Mouse (Mus musculus) 3T3-L1 (cell line): ENCODE results near the gene Vmn1r59.
"Not testable (repeated sequence)": the region's sequence is repeated elsewhere in the genome, so short reads cannot be mapped to it uniquely, and the experiment has no call there.

ENCODE experiments used
- DNase-seq: peaks from one replicate; pipeline ENCODE4 v3.0.0-alpha.2; 2015; ENCODE audit warnings: low read depth, low spot score

The Vmn1r59 gene

GRCm38 (mm10) chr7:5456674-5457073 lies at the start of gene Vmn1r59:
TSS of gene Vmn1r59 (minus strand) at chr7:5456774.
- no peak for DNase-seq

- not testable (repeated sequence) for DNase-seq
Observed at GRCm38 (mm10) chr7:5493856-5494255, 37.3 kb upstream of the Vmn1r59 start, which contains the start of gene Vmn2r28. TSS of gene Vmn2r28 (minus strand) at chr7:5493956.

- peak; percentile 60 for DNase-seq
Observed at GRCm38 (mm10) chr7:5454011-5454410, 2.6 kb downstream of the Vmn1r59 start.

GRCm38 (mm10) chr7:5448627-5449026 lies 7.9 kb downstream of the Vmn1r59 start:
- no peak for DNase-seq

- DNase-seq, result not testable (repeated sequence)
Observed at GRCm38 (mm10) chr7:5413296-5413695, 43.3 kb downstream of the Vmn1r59 start, which contains the start of gene Vmn1r58. TSS of gene Vmn1r58 (minus strand) at chr7:5413396.

GRCm38 (mm10) chr7:5406201-5406600 lies 50.4 kb downstream of the Vmn1r59 start:
- DNase-seq, result peak; percentile 83
